ENCODE assay signal across 19 mouse cellular contexts in genomic region chr1:192269911-192270310, GRCm38 (mm10).
DNase-seq lines count a peak whose midpoint lies in the region; ATAC-seq and TF ChIP-seq lines count a peak whose summit lies in the region.
"Had no signal": no experiment of that assay in that cellular context is flagged by ENCODE, and none has a peak within 500 bp of the region (broad histone marks: within the 10 kb centered on the region; RNA-seq: fewer than 3 reads in every experiment).

No protein-coding gene starts in this region.

- intact Hi-C loops in heart, adult 2 months (cut with DNase I) = no loop called here

- no peak overlapping the region for H3K4me3 ChIP-seq in heart, adult 2 months
- H3K4me3 ChIP-seq in intestine, postnatal 0 days (ENCODE audit: low read depth, low read length) = no peak overlapping the region
- H3K4me3 ChIP-seq: embryonic facial prominence, embryonic 12.5 days; forebrain, embryonic 15.5 days; heart, embryonic 13.5 days; hindbrain, embryonic 15.5 days had no signal

- 0 out of 2 replicates have a peak overlapping the region, but pooled peaks have one; percentile 32 for H3K4me2 ChIP-seq in intestine, postnatal 0 days (replicated peaks; ENCODE audit: low read depth)
- H3K4me2 ChIP-seq: embryonic facial prominence, embryonic 12.5 days; forebrain, embryonic 15.5 days; heart, embryonic 13.5 days; hindbrain, embryonic 15.5 days had no signal

- no peak for TF ChIP-seq EP300 in heart, adult 2 months (IDR thresholded peaks at IDR 0.05; ENCODE audit: insufficient read depth, low read depth, low read length)

- H3K4me1 ChIP-seq in heart, adult 2 months (ENCODE audit: control insufficient read depth, insufficient read depth, low read length) = no peaks in the 10 kb centered on the region
- 0 out of 2 replicates have a peak, but pooled peaks cover 3% of the 10 kb centered on the region for H3K4me1 ChIP-seq in intestine, postnatal 0 days (replicated peaks; ENCODE audit: control insufficient read depth, insufficient read depth, low read length)
- H3K4me1 ChIP-seq: embryonic facial prominence, embryonic 12.5 days; forebrain, embryonic 15.5 days; heart, embryonic 13.5 days; hindbrain, embryonic 15.5 days had no signal

- WGBS in heart, adult 2 months = 79% methylated on average over 9 of the region's 9 CpGs
- WGBS in intestine, postnatal 0 days = 43% methylated on average over 9 of the region's 9 CpGs

- no peaks in the 10 kb centered on the region for H3K36me3 ChIP-seq in heart, adult 2 months (ENCODE audit: control insufficient read depth, insufficient read depth, low read length)
- H3K36me3 ChIP-seq in intestine, postnatal 0 days (ENCODE audit: control insufficient read depth, insufficient read depth) = no peaks in the 10 kb centered on the region
- H3K36me3 ChIP-seq: embryonic facial prominence, embryonic 12.5 days; forebrain, embryonic 15.5 days; heart, embryonic 13.5 days; hindbrain, embryonic 15.5 days had no signal

- H3K79me2 ChIP-seq in heart, adult 2 months (replicated peaks; ENCODE audit: control insufficient read depth, insufficient read depth, low read length) = no peaks in the 10 kb centered on the region

- no peak for ATAC-seq in intestine, postnatal 0 days
- ATAC-seq: activated CD4-positive, CD25-positive, alpha-beta regulatory T cell, adult 4 months; forebrain, embryonic 15.5 days; Patski had no signal

- no peak overlapping the region for H3K27ac ChIP-seq in heart, adult 2 months
- no peak overlapping the region for H3K27ac ChIP-seq in intestine, postnatal 0 days (ENCODE audit: low read depth, low read length)
- H3K27ac ChIP-seq: embryonic facial prominence, embryonic 12.5 days; forebrain, embryonic 15.5 days; heart, embryonic 13.5 days; hindbrain, embryonic 15.5 days had no signal

- no peak for TF ChIP-seq POLR2A in heart, adult 2 months (IDR thresholded peaks at IDR 0.05; ENCODE audit: insufficient read depth, low read depth, low read length)

- no peaks in the 10 kb centered on the region for H3K27me3 ChIP-seq in heart, adult 2 months (ENCODE audit: control insufficient read depth, insufficient read depth, low read length)
- no peaks in the 10 kb centered on the region for H3K27me3 ChIP-seq in intestine, postnatal 0 days (replicated peaks; ENCODE audit: control insufficient read depth, insufficient read depth, low read length)
- H3K27me3 ChIP-seq: embryonic facial prominence, embryonic 12.5 days; forebrain, embryonic 15.5 days; heart, embryonic 13.5 days; hindbrain, embryonic 15.5 days had no signal

- H3K9me3 ChIP-seq in intestine, postnatal 0 days (ENCODE audit: control insufficient read depth) = no peaks in the 10 kb centered on the region
- H3K9me3 ChIP-seq: embryonic facial prominence, embryonic 12.5 days; forebrain, embryonic 15.5 days; heart, embryonic 13.5 days; hindbrain, embryonic 15.5 days had no signal

- no peak for TF ChIP-seq CTCF in heart, adult 2 months (IDR thresholded peaks at IDR 0.05)
- TF ChIP-seq CTCF in intestine, postnatal 0 days (IDR thresholded peaks at IDR 0.05; ENCODE audit: low read depth) = no peak

- H3K9ac ChIP-seq in heart, adult 2 months (ENCODE audit: low read depth, low read length) = no peak overlapping the region
- no peak overlapping the region for H3K9ac ChIP-seq in intestine, postnatal 0 days (ENCODE audit: low read depth, low read length)
- H3K9ac ChIP-seq: embryonic facial prominence, embryonic 12.5 days; forebrain, embryonic 15.5 days; heart, embryonic 13.5 days; hindbrain, embryonic 15.5 days had no signal

- peak; percentile 74 for DNase-seq in heart, adult 11 months
- DNase-seq in heart, adult 2 months = no peak
- DNase-seq in right cerebral cortex, postnatal 25 days = peak; percentile 11
- no peak for DNase-seq in right cerebral cortex, postnatal 4 days
- no peak for DNase-seq in c-Kit-positive CD71-positive TER-119-positive erythroid progenitor cells, embryonic 14.5 days (ENCODE audit: low spot score)
- DNase-seq in layer of hippocampus, adult 18-20 months (ENCODE audit: low spot score in 2 of 2) = no peak
- DNase-seq: adrenal gland, postnatal 14 days; cerebellum, adult 11 months; cerebellum, adult 8-10 months; cerebellum, postnatal 14 days; gastrocnemius, postnatal 14 days; heart, postnatal 36 days had no signal

Comparison
In these comparisons a context has a peak if more than half of its experiments do, and no peak if none do; other contexts are left out.
1. DNase-seq: peak in heart, adult 11 months (single experiment) and right cerebral cortex, postnatal 25 days (single experiment); none in heart, adult 2 months (0 of 2), right cerebral cortex, postnatal 4 days (single experiment), c-Kit-positive CD71-positive TER-119-positive erythroid progenitor cells, embryonic 14.5 days (single experiment) and layer of hippocampus, adult 18-20 months (0 of 2).